Mouse (Mus musculus) intestine, embryonic 14.5 days (tissue): Measurements from ENCODE around the gene Pacrg. TPM values are rescaled to one million over a fixed set of nuclear protein-coding genes. Genes with fewer than 3 reads are reported as not detected.

Experiments
- ATAC-seq: fragments of 200-750 bp; cut with Nextera tagmentation; replicated peaks from 2 replicates; pipeline ENCODE4 v1.8.0; 2017; ENCODE audit warnings: low read depth, moderate number of reproducible peaks, moderate TSS enrichment, moderate library complexity; ENCODE audit not compliant: low FRiP score, low TSS enrichment
- DNase-seq: peaks from one replicate; pipeline ENCODE4 v3.0.0-alpha.2; 2018; ENCODE audit warnings: low spot score
- H3K27ac ChIP-seq: fragments of 300-500 bp; sonication (generic); 2 replicates; pipeline ENCODE4 v1.5.1; 2014; ENCODE audit warnings: low read depth, mild to moderate bottlenecking, control low read depth
- H3K27me3 ChIP-seq: fragments of 300-500 bp; sonication (generic); replicated peaks from 2 replicates; pipeline ENCODE4 v1.6.1; 2014; ENCODE audit warnings: low read length, control low read depth; ENCODE audit not compliant: control insufficient read depth, insufficient read depth
- H3K36me3 ChIP-seq: fragments of 300-500 bp; sonication (generic); 2 replicates; pipeline ENCODE4 v1.6.1; 2014; ENCODE audit warnings: low read length, control low read depth; ENCODE audit not compliant: control insufficient read depth, insufficient read depth
- H3K4me1 ChIP-seq: fragments of 300-500 bp; sonication (generic); replicated peaks from 2 replicates; pipeline ENCODE4 v1.6.1; 2014; ENCODE audit warnings: low read length, control low read depth, mixed read lengths; ENCODE audit not compliant: control insufficient read depth, insufficient read depth
- H3K4me2 ChIP-seq: fragments of 300-500 bp; sonication (generic); 2 replicates; pipeline ENCODE4 v1.6.1; 2014; ENCODE audit warnings: low read length
- H3K4me3 ChIP-seq: fragments of 300-500 bp; sonication (generic); 2 replicates; pipeline ENCODE4 v1.5.1; 2014; ENCODE audit warnings: low read depth, low read length, control low read depth, mixed read lengths
- H3K9ac ChIP-seq: fragments of 300-500 bp; sonication (generic); 2 replicates; pipeline ENCODE4 v1.6.1; 2014; ENCODE audit warnings: mild to moderate bottlenecking, low read length
- H3K9me3 ChIP-seq: fragments of 300-500 bp; sonication (generic); 2 replicates; pipeline ENCODE4 v1.6.1; 2016; ENCODE audit warnings: low read length, control low read depth; ENCODE audit not compliant: control insufficient read depth
- WGBS: fragments of 180-500 bp; shearing (Covaris S2); extraction: QIAGEN DNeasy Blood & Tissue Kit; methylation state at CpG from one replicate; pipeline ENCODE4 v1.1.7; 2014; 5-methylcytosine and 5-hydroxymethylcytosine counted together
- polyA plus RNA-seq: library from polyadenylated mRNA; unstranded; fragments of >200 nt; fragmentation: Nextera tagmentation; extraction: Ambion mirVana; gene quantifications from 2 replicates; pipeline ENCODE4 v1.2.1, GENCODE M21; 2014

The Pacrg gene
- polyA plus RNA-seq, 1 experiment from 2014 or later: 1.1 TPM

DNA sequence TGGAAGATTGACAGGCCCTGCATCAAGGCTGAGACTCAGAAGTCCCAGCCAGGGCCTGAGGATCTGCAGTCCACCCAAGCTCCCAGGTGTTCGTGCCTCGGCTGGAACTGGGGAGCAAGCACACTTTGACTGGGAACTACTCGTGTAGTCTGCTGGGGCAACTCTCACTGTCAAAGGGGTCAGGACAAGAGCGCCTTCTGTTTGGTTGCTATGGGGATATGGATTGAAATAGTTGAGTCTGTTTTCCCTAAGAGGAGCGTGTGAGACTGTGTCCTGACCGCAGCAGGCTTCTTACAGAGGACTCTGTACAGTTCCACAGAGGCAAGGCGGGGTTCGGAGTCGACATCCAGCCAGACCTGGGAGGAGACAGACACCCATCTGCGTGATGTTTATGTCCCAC is 440.4 kb downstream of the Pacrg start:
- Histone ChIP-seq H3K27me3 (no peaks in the 10 kb centered on the region), H3K9me3 (no peaks in the 10 kb centered on the region), H3K27ac (no peak overlapping the region), H3K36me3 (no peaks in the 10 kb centered on the region), H3K4me1 (peaks cover 7% of the 10 kb centered on the region; the same call in 1 of the 2 replicates), H3K9ac (no peak overlapping the region), H3K4me2 (no peak overlapping the region), H3K4me3 (no peak overlapping the region)
- ATAC-seq (no peak), DNase-seq (no peak)
- WGBS: 72% methylated on average over 10 of the region's 10 CpGs

DNA sequence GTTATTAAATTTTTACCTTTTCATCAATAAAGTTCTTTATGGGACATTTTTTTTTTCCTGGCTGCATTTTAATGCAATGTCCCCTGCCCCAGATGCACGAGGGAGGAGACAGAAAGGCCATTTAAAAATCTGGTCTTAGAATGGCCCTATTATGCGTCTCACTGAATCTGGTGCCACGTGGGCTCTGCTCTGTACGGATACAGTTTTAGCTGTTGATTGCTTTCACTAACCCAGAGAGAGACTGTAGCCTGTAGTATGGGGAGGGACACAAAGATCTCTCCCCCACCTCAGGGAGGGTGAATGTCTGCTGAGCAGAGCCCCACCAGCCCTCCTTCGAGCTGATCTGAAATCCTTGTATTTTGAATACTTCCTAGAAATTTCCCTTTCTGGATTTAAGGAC is 441.2 kb downstream of the Pacrg start:
- Histone ChIP-seq H3K36me3 (no peaks in the 10 kb centered on the region), H3K9me3 (no peaks in the 10 kb centered on the region), H3K27me3 (no peaks in the 10 kb centered on the region), H3K4me1 (peaks cover 7% of the 10 kb centered on the region; the same call in 1 of the 2 replicates), H3K4me3 (no peak overlapping the region), H3K4me2 (no peak overlapping the region), H3K9ac (no peak overlapping the region), H3K27ac (no peak overlapping the region)
- ATAC-seq (no peak), DNase-seq (no peak)
- 81% methylated on average over 5 of the region's 5 CpGs for WGBS

- H3K27ac ChIP-seq: no peak overlapping the region
- H3K27me3 ChIP-seq: no peaks in the 10 kb centered on the region
- no peaks in the 10 kb centered on the region for H3K36me3 ChIP-seq
- 68% methylated on average over 10 of the region's 10 CpGs for WGBS
- no peaks in the 10 kb centered on the region for H3K9me3 ChIP-seq
- H3K4me3 ChIP-seq: no peak overlapping the region
- no peak for DNase-seq
- H3K9ac ChIP-seq: no peak overlapping the region
- no peak overlapping the region for H3K4me2 ChIP-seq
- no peak for ATAC-seq
- H3K4me1 ChIP-seq: peaks cover 7% of the 10 kb centered on the region; the same call in 1 of the 2 replicates
Measured at GRCm38 (mm10) chr17:10397924-10398627, 442.0 kb downstream of the Pacrg start.

- Histone ChIP-seq H3K9ac (no peak overlapping the region), H3K4me2 (0 out of 2 replicates have a peak overlapping the region, but pooled peaks have one; percentile 20), H3K4me3 (no peak overlapping the region), H3K4me1 (peaks cover 7% of the 10 kb centered on the region; the same call in 1 of the 2 replicates), H3K27ac (no peak overlapping the region), H3K27me3 (no peaks in the 10 kb centered on the region), H3K9me3 (no peaks in the 10 kb centered on the region), H3K36me3 (no peaks in the 10 kb centered on the region)
- ATAC-seq (no peak), DNase-seq (no peak)
- WGBS: 35% methylated on average over 11 of the region's 11 CpGs
Measured at GRCm38 (mm10) chr17:10397336-10397735, 442.8 kb downstream of the Pacrg start.

DNA sequence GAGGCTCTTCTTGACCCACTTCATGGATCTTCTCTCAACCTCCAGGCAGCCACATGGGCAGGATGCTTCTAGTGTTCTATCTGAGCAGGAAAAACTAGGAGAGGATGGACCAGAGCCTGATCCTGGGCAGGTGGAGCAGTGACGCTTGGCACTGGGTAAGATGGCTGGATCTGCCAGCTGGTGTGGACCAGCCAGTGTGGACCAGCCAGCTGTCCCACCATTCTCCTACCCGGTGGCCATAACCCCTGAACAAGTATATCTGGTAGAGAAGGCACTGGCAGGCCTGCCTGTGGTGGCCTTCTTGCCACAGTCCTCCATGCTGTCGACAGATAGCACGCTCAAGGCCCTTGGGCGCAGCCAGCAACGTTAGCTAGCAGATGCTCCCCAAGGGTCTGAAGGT is 443.2 kb downstream of the Pacrg start:
- 81% methylated on average over 6 of the region's 6 CpGs for WGBS
- Histone ChIP-seq H3K27me3 (no peaks in the 10 kb centered on the region), H3K4me3 (no peak overlapping the region), H3K36me3 (no peaks in the 10 kb centered on the region), H3K9ac (no peak overlapping the region), H3K9me3 (no peaks in the 10 kb centered on the region), H3K4me1 (peaks cover 7% of the 10 kb centered on the region; the same call in 1 of the 2 replicates), H3K27ac (no peak overlapping the region), H3K4me2 (no peak overlapping the region)
- no peak for DNase-seq
- no peak; the same call in 1 of the 2 replicates for ATAC-seq

DNA sequence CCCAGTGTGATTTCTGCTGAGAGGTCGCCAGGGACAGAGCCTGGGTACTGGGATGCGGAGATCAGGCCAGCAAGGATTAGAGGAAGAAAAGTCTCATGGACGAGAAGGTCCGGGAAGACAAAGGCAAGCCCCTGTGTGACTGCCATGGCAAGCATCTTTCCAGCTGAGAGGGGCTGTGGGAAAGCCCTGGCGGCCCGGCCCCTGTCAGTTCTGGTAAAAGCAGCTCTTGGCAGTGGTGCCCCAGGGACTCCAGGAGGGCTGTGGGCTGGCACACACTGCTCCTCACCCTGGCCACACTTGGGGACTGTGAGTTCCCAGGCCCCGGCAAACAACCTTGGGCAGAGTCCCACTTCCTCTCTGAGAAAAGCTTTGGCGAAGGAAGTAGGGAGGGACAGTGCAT is 445.3 kb downstream of the Pacrg start:
- WGBS: 75% methylated on average over 8 of the region's 8 CpGs

DNA sequence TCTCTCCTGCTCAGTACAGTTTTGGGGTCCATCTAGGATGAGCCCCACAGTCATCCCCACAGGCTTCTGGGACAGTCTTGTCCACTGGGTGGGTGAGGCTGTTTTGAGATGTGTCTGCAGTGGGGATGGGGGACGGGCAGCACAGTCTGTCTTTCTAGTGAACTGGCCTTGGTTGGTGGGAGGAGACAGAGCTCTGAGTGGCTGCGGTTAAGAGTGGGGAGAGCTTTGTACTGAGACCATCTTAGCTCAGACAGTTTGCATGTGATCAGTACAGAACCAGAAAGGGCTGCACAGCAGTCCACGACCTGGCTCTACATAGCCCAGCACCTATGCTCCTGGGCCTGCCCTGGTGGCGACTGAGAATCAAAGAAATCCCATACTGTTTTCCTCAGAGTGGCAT is 446.3 kb downstream of the Pacrg start:
- H3K9ac ChIP-seq: no peak overlapping the region
- 83% methylated on average over 4 of the region's 4 CpGs for WGBS
- H3K9me3 ChIP-seq: no peaks in the 10 kb centered on the region
- no peak overlapping the region for H3K27ac ChIP-seq
- DNase-seq: no peak
- H3K4me3 ChIP-seq: no peak overlapping the region
- H3K27me3 ChIP-seq: no peaks in the 10 kb centered on the region
- H3K4me1 ChIP-seq: peaks cover 7% of the 10 kb centered on the region; the same call in 1 of the 2 replicates
- no peaks in the 10 kb centered on the region for H3K36me3 ChIP-seq
- no peak for ATAC-seq
- no peak overlapping the region for H3K4me2 ChIP-seq

More for the DNA sequence above, 445.3 kb downstream of the Pacrg start:
- H3K27ac ChIP-seq: no peak overlapping the region
- no peak overlapping the region for H3K4me2 ChIP-seq
- ATAC-seq: no peak
- H3K9ac ChIP-seq: no peak overlapping the region
- H3K4me1 ChIP-seq: peaks cover 7% of the 10 kb centered on the region; the same call in 1 of the 2 replicates
- DNase-seq: no peak
- no peaks in the 10 kb centered on the region for H3K9me3 ChIP-seq
- H3K36me3 ChIP-seq: no peaks in the 10 kb centered on the region
- no peak overlapping the region for H3K4me3 ChIP-seq
- no peaks in the 10 kb centered on the region for H3K27me3 ChIP-seq

- no peaks in the 10 kb centered on the region for H3K9me3 ChIP-seq
- H3K4me2 ChIP-seq: no peak overlapping the region
- H3K9ac ChIP-seq: no peak overlapping the region
- peaks cover 2% of the 10 kb centered on the region; the same call in 1 of the 2 replicates for H3K4me1 ChIP-seq
- no peaks in the 10 kb centered on the region for H3K36me3 ChIP-seq
- H3K27ac ChIP-seq: no peak overlapping the region
- no peak for ATAC-seq
- 83% methylated on average over 14 of the region's 14 CpGs for WGBS
- no peaks in the 10 kb centered on the region for H3K27me3 ChIP-seq
- no peak for DNase-seq
- H3K4me3 ChIP-seq: no peak overlapping the region
Measured at GRCm38 (mm10) chr17:10392342-10393034, 447.6 kb downstream of the Pacrg start.
